Mouse (Mus musculus) midbrain, embryonic 16.5 days (tissue): ENCODE data around the gene Olfr394. TPM values are rescaled to one million over a fixed set of nuclear protein-coding genes. Genes with fewer than 3 reads are reported as not detected.
"Not testable (repeated sequence)": the region's sequence is repeated elsewhere in the genome, so short reads cannot be mapped to it uniquely, and the experiment has no call there.

ENCODE experiments used
- ATAC-seq: fragments of 200-750 bp; cut with Nextera tagmentation; 2 replicates; pipeline ENCODE4 v1.8.0; 2017; ENCODE audit warnings: moderate TSS enrichment
- H3K27ac ChIP-seq: fragments of 300-500 bp; sonication (generic); 2 replicates; pipeline ENCODE4 v1.5.1; 2014; ENCODE audit warnings: mild to moderate bottlenecking, low read length, mixed read lengths
- H3K27me3 ChIP-seq: fragments of 300-500 bp; sonication (generic); 2 replicates; pipeline ENCODE4 v1.6.1; 2014; ENCODE audit warnings: low read depth, low read length, mixed read lengths; ENCODE audit not compliant: control insufficient read depth, insufficient read depth
- H3K36me3 ChIP-seq: fragments of 300-500 bp; sonication (generic); 2 replicates; pipeline ENCODE4 v1.6.1; 2014; ENCODE audit warnings: mild to moderate bottlenecking, low read length, moderate library complexity, mixed read lengths; ENCODE audit not compliant: control insufficient read depth, insufficient read depth
- H3K4me1 ChIP-seq: fragments of 300-500 bp; sonication (generic); 2 replicates; pipeline ENCODE4 v1.6.1; 2014; ENCODE audit warnings: mild to moderate bottlenecking, low read length, mixed read lengths; ENCODE audit not compliant: control insufficient read depth, insufficient read depth
- H3K4me2 ChIP-seq: fragments of 300-500 bp; sonication (generic); 2 replicates; pipeline ENCODE4 v1.6.1; 2014; ENCODE audit warnings: mild to moderate bottlenecking, low read length, mixed read lengths
- H3K4me3 ChIP-seq: fragments of 300-500 bp; sonication (generic); 2 replicates; pipeline ENCODE4 v1.5.1; 2014; ENCODE audit warnings: low read depth, mild to moderate bottlenecking, low read length, moderate library complexity, mixed read lengths
- H3K9ac ChIP-seq: fragments of 300-500 bp; sonication (generic); 2 replicates; pipeline ENCODE4 v1.6.1; 2014; ENCODE audit warnings: low read depth, low read length, mixed read lengths
- H3K9me3 ChIP-seq: fragments of 300-500 bp; sonication (generic); replicated peaks from 2 replicates; pipeline ENCODE4 v1.6.1; 2014; ENCODE audit warnings: mild to moderate bottlenecking, low read length, mixed read lengths; ENCODE audit not compliant: control insufficient read depth, poor library complexity, severe bottlenecking
- WGBS: fragments of 180-500 bp; shearing (Covaris S2); extraction: QIAGEN DNeasy Blood & Tissue Kit; methylation state at CpG from one replicate; pipeline ENCODE4 v1.1.7; 2014; 5-methylcytosine and 5-hydroxymethylcytosine counted together
- polyA plus RNA-seq: library from polyadenylated mRNA; unstranded; fragments of >200 nt; fragmentation: Nextera tagmentation; extraction: Ambion mirVana; gene quantifications from 2 replicates; pipeline ENCODE4 v1.2.1, GENCODE M21; 2015

The Olfr394 gene
- polyA plus RNA-seq: not detected in 2 replicates

DNA sequence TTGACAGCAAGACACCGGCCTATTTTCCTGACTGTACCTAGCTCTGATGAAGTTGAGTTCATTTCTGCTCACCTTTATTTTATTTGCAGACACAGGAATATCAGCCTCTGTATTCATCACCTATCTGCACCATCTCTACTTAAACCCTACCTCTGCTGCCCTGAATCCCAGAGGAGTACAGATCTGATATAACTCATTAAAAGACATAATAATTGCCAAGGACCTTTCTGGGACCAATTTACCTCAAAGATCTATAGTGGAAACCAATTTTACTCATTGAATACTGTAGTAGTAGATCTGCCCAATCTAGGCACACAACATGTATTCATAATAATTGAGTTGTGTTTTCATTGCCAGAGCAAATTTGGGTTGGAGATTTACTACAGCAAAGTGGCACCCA is at the start of gene Olfr394:
Olfr394 (minus strand) TSS at position 101 of the 400 bp plus-strand sequence.
- H3K4me3 ChIP-seq: no peak within 1 kb of the TSS
- no peak within 1 kb of the TSS for H3K9ac ChIP-seq
- peaks cover 10% of the 10 kb centered on the region for H3K9me3 ChIP-seq
- H3K4me1 ChIP-seq: no peaks in the 10 kb centered on the region
- H3K4me2 ChIP-seq: no peak within 1 kb of the TSS
- no peaks in the 10 kb centered on the region for H3K27me3 ChIP-seq
- 77% methylated on average over 1 of the region's 1 CpGs for WGBS
- no peak within 1 kb of the TSS for H3K27ac ChIP-seq
- H3K36me3 ChIP-seq: no peaks in the 10 kb centered on the region
- no peak for ATAC-seq

GRCm38 (mm10) chr11:73936377-73936776 is 45.8 kb upstream of the Olfr394 start, which contains the start of gene Olfr23:
Olfr23 (plus strand) TSS chr11:73936677.
- H3K27me3 ChIP-seq: no peaks in the 10 kb centered on the region
- no peak for ATAC-seq
- H3K4me3 ChIP-seq: no peak within 1 kb of the TSS
- H3K4me1 ChIP-seq: no peaks in the 10 kb centered on the region
- H3K27ac ChIP-seq: no peak within 1 kb of the TSS
- H3K9ac ChIP-seq: no peak within 1 kb of the TSS
- H3K4me2 ChIP-seq: no peak within 1 kb of the TSS
- no peaks in the 10 kb centered on the region for H3K36me3 ChIP-seq
- 0 out of 2 replicates have a peak, but pooled peaks cover 4% of the 10 kb centered on the region for H3K9me3 ChIP-seq

DNA sequence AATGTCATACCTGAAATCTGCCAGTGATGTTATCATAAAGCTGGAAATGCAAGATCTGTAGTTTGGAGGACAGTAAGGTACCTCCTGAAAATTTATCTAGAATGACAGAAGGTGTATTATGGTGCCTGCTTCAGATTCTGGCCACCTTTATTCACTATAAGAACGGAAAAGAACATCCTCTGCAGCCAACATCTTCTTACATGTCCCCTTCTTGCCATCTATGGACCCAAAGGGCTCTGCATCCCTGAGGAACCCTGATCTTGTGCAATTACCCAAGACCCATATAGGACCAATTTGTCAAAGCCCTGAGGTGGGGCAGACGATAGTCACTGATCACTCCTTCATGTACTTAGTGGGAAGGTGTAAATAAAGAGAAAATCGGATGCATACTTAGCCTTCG is 18.6 kb upstream of the Olfr394 start, which contains the start of gene Olfr395:
Olfr395 (minus strand) TSS at position 101 of the 400 bp plus-strand sequence.
- not testable (repeated sequence) for ATAC-seq, H3K27ac ChIP-seq, H3K36me3 ChIP-seq, H3K4me1 ChIP-seq, H3K9me3 ChIP-seq, H3K9ac ChIP-seq, H3K4me2 ChIP-seq, H3K27me3 ChIP-seq, H3K4me3 ChIP-seq
- 79% methylated on average over 4 of the region's 4 CpGs for WGBS

GRCm38 (mm10) chr11:73851354-73851753 is 39.2 kb downstream of the Olfr394 start, which contains the start of gene Olfr393:
Olfr393 (minus strand) TSS chr11:73851454.
- H3K27me3 ChIP-seq: no peaks in the 10 kb centered on the region
- H3K9ac ChIP-seq: no peak within 1 kb of the TSS
- no peak for ATAC-seq
- no peak within 1 kb of the TSS for H3K4me3 ChIP-seq
- no peak within 1 kb of the TSS for H3K4me2 ChIP-seq
- H3K9me3 ChIP-seq: peaks cover 8% of the 10 kb centered on the region; the same call in 1 of the 2 replicates
- H3K36me3 ChIP-seq: no peaks in the 10 kb centered on the region
- H3K4me1 ChIP-seq: no peaks in the 10 kb centered on the region
- H3K27ac ChIP-seq: no peak within 1 kb of the TSS

Other genes with a start within 250 kb of the Olfr394 start
- not detected in 2 replicates for gene Zfp735, start 202.0 kb downstream of the Olfr394 start, polyA plus RNA-seq
- gene Olfr389, start 110.1 kb downstream of the Olfr394 start, polyA plus RNA-seq: not detected in 2 replicates
- gene Olfr390, start 107.8 kb downstream of the Olfr394 start, polyA plus RNA-seq: not detected in 2 replicates
- gene Olfr391-ps, start 87.7 kb downstream of the Olfr394 start, polyA plus RNA-seq: not detected in 2 replicates
- gene Olfr392, start 73.7 kb downstream of the Olfr394 start, polyA plus RNA-seq: not detected in 2 replicates
- gene Olfr393, start 39.3 kb downstream of the Olfr394 start, polyA plus RNA-seq: not detected in 2 replicates
- gene Olfr395, start 18.5 kb upstream of the Olfr394 start, polyA plus RNA-seq: not detected in 2 replicates
- not detected in 2 replicates for gene Olfr23, start 45.9 kb upstream of the Olfr394 start, polyA plus RNA-seq
- not detected in 2 replicates for gene Olfr397, start 70.0 kb upstream of the Olfr394 start, polyA plus RNA-seq
- not detected in 2 replicates for gene Olfr398, start 99.6 kb upstream of the Olfr394 start, polyA plus RNA-seq
- not detected in 2 replicates for gene Olfr139, start 165.8 kb upstream of the Olfr394 start, polyA plus RNA-seq
- not detected in 2 replicates for gene Olfr399, start 165.8 kb upstream of the Olfr394 start, polyA plus RNA-seq
- not detected in 2 replicates for gene Zfp616, start 179.2 kb upstream of the Olfr394 start, polyA plus RNA-seq
- not detected in 2 replicates for gene Olfr401, start 222.9 kb upstream of the Olfr394 start, polyA plus RNA-seq